Mouse (Mus musculus): Measurements from ENCODE around the gene Cldn34b2. TPM values are rescaled to one million over a fixed set of nuclear protein-coding genes. Genes with fewer than 3 reads are reported as not detected.

The Cldn34b2 gene
- total RNA-seq (2023; ENCODE audit: inconsistent age) = not detected in 4 replicates

DNA sequence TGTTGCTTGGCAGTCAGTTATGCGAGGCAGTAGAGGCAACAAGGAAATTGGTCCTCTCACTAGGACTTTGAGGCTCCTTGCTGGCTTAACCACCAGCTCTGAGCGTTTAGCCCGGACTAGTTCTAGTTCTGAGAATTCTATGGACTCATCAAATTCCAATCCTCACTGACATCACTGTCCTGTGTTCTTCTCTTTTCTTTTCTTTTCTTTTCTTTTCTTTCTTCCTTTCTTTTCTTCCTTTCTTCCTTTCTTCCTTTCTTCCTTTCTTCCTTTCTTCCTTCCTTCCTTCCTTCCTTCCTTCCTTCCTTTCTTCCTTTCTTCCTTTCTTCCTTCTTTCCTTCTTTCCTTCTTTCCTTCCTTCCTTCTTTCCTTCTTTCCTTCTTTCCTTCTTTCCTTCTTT, at the start of gene Cldn34b2:
TSS of gene Cldn34b2 (minus strand) at position 101 of the 400 bp plus-strand sequence.

DNA sequence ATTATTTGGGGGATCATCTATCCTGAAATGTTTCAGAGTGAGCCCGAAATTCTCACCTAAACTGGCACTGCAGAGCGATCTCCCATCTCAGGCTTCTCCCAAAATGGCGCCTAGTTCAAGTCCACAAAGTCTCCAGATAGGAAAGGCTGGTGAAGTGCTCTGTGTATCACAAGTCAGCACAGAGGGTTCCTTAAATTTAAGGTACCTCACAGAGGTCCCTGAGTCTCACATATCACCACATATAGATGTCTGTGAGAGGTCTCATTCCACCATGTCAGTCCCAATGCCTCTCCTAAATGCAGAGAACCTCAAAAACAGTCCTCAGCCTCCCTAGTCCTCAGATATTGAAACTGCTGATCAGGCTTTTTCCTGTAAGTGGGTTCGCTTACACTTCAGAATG, 34.6 kb downstream of the Cldn34b2 start, which contains the start of gene Magea2:
TSS of gene Magea2 (minus strand) at position 101 of the 400 bp plus-strand sequence.

DNA sequence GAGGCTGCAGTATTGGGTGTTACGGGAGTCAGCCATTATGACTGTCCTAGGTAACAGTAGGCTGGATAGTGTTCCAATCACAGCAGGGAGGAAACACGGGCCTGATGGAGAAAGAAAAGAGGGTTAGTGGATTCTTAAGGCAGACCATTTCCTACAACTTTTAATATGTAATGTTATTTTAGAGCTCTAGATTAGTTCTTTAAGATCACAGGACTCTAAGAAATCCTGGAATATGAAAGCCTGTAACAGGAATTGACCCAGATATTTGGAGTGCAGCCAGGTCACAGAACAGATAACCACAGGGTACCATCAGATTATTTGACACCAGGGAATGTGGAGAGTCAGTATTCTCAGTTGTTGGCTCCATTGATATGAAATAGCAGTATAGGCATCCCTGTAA, 38.5 kb downstream of the Cldn34b2 start, which contains the start of gene Magea1:
TSS of gene Magea1 (minus strand) at position 101 of the 400 bp plus-strand sequence.

Other genes starting within 250 kb of the Cldn34b2 start
- gene Cldn34b1, start 238.1 kb downstream of the Cldn34b2 start, total RNA-seq (2023; ENCODE audit: inconsistent age) = not detected in 4 replicates
- not detected in 4 replicates for gene Magea6, start 192.4 kb downstream of the Cldn34b2 start, total RNA-seq (2023; ENCODE audit: inconsistent age)
- not detected in 4 replicates for gene Magea3, start 178.9 kb downstream of the Cldn34b2 start, total RNA-seq (2023; ENCODE audit: inconsistent age)
- gene Magea8, start 132.6 kb downstream of the Cldn34b2 start, total RNA-seq (2023; ENCODE audit: inconsistent age) = not detected in 4 replicates
- not detected in 4 replicates for gene Magea5, start 65.3 kb downstream of the Cldn34b2 start, total RNA-seq (2023; ENCODE audit: inconsistent age)
- not detected in 4 replicates for gene Magea1, start 38.6 kb downstream of the Cldn34b2 start, total RNA-seq (2023; ENCODE audit: inconsistent age)
- not detected in 4 replicates for gene Magea2, start 34.7 kb downstream of the Cldn34b2 start, total RNA-seq (2023; ENCODE audit: inconsistent age)
- 302 to 337 TPM (median 306 TPM) in 4 replicates for gene Sat1, start 88.0 kb upstream of the Cldn34b2 start, total RNA-seq (2023; ENCODE audit: inconsistent age)
- 25.2 to 30.4 TPM (median 26.8 TPM) in 4 replicates for gene Acot9, start 134.0 kb upstream of the Cldn34b2 start, total RNA-seq (2023; ENCODE audit: inconsistent age)
- gene Prdx4, start 212.3 kb upstream of the Cldn34b2 start, total RNA-seq (2023; ENCODE audit: inconsistent age) = 13.9 to 19.3 TPM (median 16.7 TPM) in 4 replicates